Mouse (Mus musculus) ES-Bruce4 (cell line): ENCODE measurements around the gene Olfr1287. TPM values are rescaled to one million over a fixed set of nuclear protein-coding genes. Genes with fewer than 3 reads are reported as not detected.

Experiments used
- H3K27ac ChIP-seq: 2 replicates; pipeline ENCODE4 v1.5.1; 2012; ENCODE audit warnings: low read length, inconsistent platforms; ENCODE audit not compliant: insufficient read depth
- H3K27me3 ChIP-seq: 2 replicates; pipeline ENCODE4 v1.6.1; 2012; ENCODE audit warnings: mild to moderate bottlenecking, low read length, inconsistent platforms; ENCODE audit not compliant: control insufficient read depth, poor library complexity, insufficient read depth, severe bottlenecking
- H3K36me3 ChIP-seq: 2 replicates; pipeline ENCODE4 v1.6.1; 2012; ENCODE audit warnings: inconsistent platforms, mild to moderate bottlenecking, low read length, moderate library complexity; ENCODE audit not compliant: control insufficient read depth, poor library complexity, insufficient read depth, severe bottlenecking
- H3K4me1 ChIP-seq: one replicate; pipeline ENCODE4 v1.8.1; 2011; ENCODE audit warnings: low read length; ENCODE audit not compliant: control insufficient read depth, insufficient read depth
- H3K4me3 ChIP-seq: 2 replicates; pipeline ENCODE4 v1.5.1; 2011; ENCODE audit warnings: low read depth, mild to moderate bottlenecking, low read length
- H3K9ac ChIP-seq: 2 replicates; pipeline ENCODE4 v1.6.1; 2012; ENCODE audit warnings: low read depth, mild to moderate bottlenecking, inconsistent platforms; ENCODE audit not compliant: poor library complexity, severe bottlenecking
- H3K9me3 ChIP-seq: replicated peaks from 2 replicates; pipeline ENCODE4 v1.6.1; 2012; ENCODE audit warnings: mild to moderate bottlenecking, low read length, inconsistent platforms; ENCODE audit not compliant: control insufficient read depth, poor library complexity, insufficient read depth, severe bottlenecking
- CTCF ChIP-seq: IDR thresholded peaks from one replicate; pipeline ENCODE4 v1.8.1; 2011; ENCODE audit warnings: low read depth, low read length
- EP300 ChIP-seq: IDR thresholded peaks from 2 replicates; pipeline ENCODE4 v1.6.1; 2011; ENCODE audit warnings: low read depth, low read length; ENCODE audit not compliant: insufficient read depth
- POLR2A ChIP-seq: IDR thresholded peaks from one replicate; pipeline ENCODE4 v1.8.1; 2011; ENCODE audit warnings: low read length; ENCODE audit not compliant: insufficient read depth
- polyA plus RNA-seq: library from polyadenylated mRNA; stranded (reverse); fragments of >200 nt; gene quantifications from 2 replicates; pipeline ENCODE4 v1.2.4, GENCODE M21; 2011; ENCODE audit warnings: low read depth; ENCODE audit not compliant: missing spikeins, insufficient read depth, insufficient read length

Olfr1287 gene
- polyA plus RNA-seq: not detected in 2 replicates

DNA sequence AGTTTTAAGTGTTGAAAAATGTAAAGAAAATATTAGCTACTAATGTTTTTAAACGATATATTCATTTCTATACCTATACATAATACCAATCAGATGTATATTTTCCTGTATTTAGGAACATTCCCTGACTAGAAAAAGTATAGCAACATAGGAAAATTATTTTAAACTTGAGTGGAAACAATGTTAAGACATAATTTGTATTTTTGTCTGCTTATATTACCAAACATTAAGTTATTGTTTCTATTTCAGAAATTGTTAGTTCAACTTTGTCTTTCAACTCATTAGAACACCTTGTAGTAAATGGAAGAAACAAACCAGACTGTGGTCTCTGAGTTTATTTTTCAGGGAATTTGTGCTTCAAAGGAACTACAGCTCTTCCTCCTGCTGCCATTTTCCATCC, at the start of gene Olfr1287:
Gene Olfr1287, plus strand, starts transcription at position 301 of the 400 bp plus-strand sequence.
- TF ChIP-seq POLR2A (no peak), CTCF (no peak), EP300 (no peak)
- Histone ChIP-seq H3K36me3 (no peaks in the 10 kb centered on the region), H3K4me3 (no peak within 1 kb of the TSS), H3K27ac (no peak within 1 kb of the TSS), H3K9me3 (no peaks in the 10 kb centered on the region), H3K4me1 (no peaks in the 10 kb centered on the region), H3K9ac (no peak within 1 kb of the TSS), H3K27me3 (no peaks in the 10 kb centered on the region)

DNA sequence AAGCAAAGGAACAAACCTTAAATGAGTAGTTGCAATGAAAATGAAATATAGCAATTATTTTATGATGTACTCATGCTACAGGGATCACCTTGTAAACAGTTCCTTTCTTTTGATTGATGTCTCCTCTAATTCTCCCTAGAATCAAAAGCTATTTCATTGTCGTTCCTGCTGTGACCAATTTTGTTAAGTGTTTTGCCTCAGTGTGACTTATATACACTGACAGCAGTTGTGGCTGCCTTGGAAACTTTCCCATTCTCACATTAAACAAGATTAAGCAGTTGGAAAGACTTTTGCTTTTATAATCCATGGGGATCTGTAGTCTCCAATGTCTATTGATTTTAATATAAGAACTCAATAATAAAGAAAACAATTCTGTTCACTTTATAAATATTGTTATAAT, 26.0 kb upstream of the Olfr1287 start, which contains the start of gene Olfr1286:
Gene Olfr1286, minus strand, starts transcription at position 185 of the 400 bp plus-strand sequence.
- H3K36me3 ChIP-seq: no peaks in the 10 kb centered on the region
- no peak within 1 kb of the TSS for H3K27ac ChIP-seq
- H3K9me3 ChIP-seq: no peaks in the 10 kb centered on the region
- TF ChIP-seq CTCF (no peak), POLR2A (no peak), EP300 (no peak)
- H3K4me1 ChIP-seq: no peaks in the 10 kb centered on the region
- no peak within 1 kb of the TSS for H3K9ac ChIP-seq
- H3K4me3 ChIP-seq: no peak within 1 kb of the TSS
- no peaks in the 10 kb centered on the region for H3K27me3 ChIP-seq

DNA sequence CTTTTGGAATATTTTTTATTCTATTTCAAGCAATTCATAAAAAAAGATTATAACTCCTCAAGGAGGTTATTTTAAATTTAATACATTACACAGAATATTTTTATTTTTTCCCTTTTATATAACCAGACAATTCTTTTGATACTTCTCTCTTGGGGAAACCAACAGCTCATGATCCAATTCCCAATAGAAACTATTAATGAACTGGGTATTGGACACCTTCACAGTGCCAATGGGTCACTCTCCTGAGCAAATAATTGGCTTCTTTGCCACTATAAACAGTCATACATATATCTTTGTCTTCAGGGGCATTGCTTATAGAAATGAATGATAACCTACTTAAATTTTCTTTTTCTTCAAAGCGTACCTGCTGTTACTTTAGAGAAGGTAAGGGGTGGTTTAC, 24.9 kb downstream of the Olfr1287 start, which contains the start of gene Olfr1288:
Gene Olfr1288, plus strand, starts transcription at position 301 of the 400 bp plus-strand sequence.
- TF ChIP-seq CTCF (no peak), POLR2A (no peak), EP300 (no peak)

DNA sequence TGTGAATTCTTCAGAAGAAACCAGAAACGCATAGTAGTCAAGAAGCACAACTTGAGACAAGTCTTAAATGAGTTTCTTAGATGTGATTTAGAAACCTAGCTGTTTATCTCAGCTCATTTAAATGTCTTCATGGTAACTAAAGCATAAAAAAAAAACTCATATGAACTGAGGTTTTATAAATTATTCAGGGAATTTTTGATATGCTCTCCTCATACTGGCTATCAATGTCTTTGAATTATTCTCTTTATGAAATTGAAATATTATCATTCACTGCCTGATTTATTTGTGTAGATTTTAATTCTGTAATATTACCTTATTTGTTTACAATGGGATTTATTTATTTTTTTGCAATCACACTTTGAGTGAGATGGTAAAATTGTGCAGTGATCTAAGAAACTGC, 31.6 kb downstream of the Olfr1287 start, which contains the start of gene Olfr1289:
Gene Olfr1289, plus strand, starts transcription at position 301 of the 400 bp plus-strand sequence.
- Histone ChIP-seq H3K27me3 (no peaks in the 10 kb centered on the region), H3K27ac (no peak within 1 kb of the TSS), H3K36me3 (no peaks in the 10 kb centered on the region), H3K9me3 (no peaks in the 10 kb centered on the region), H3K4me3 (no peak within 1 kb of the TSS), H3K4me1 (no peaks in the 10 kb centered on the region), H3K9ac (no peak within 1 kb of the TSS)
- TF ChIP-seq EP300 (no peak), CTCF (no peak)

More for the DNA sequence above, 24.9 kb downstream of the Olfr1287 start, which contains the start of gene Olfr1288:
- no peak within 1 kb of the TSS for H3K4me3 ChIP-seq
- no peaks in the 10 kb centered on the region for H3K4me1 ChIP-seq
- H3K9me3 ChIP-seq: no peaks in the 10 kb centered on the region
- H3K27ac ChIP-seq: no peak within 1 kb of the TSS
- H3K27me3 ChIP-seq: no peaks in the 10 kb centered on the region
- no peaks in the 10 kb centered on the region for H3K36me3 ChIP-seq
- H3K9ac ChIP-seq: no peak within 1 kb of the TSS

DNA sequence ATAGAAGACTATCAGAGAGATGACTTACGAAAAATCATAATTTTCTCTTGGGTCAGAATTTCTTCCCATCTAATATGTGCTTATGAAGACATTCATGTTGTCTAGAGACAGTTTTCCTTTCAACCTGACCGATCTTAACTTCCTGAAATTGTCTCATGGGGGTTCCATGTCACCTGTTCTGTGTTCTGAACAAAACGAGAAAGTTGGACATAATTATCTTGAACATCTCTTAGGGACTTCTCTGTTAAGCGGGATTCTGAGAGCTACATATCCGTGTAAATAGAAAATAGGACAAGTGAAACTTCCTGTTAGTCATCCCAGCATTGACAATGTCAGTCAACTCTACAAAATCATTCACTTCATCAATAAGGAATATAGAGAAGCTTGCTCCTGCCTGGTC, 44.8 kb downstream of the Olfr1287 start, which contains the start of gene Olfr1290:
Gene Olfr1290, minus strand, starts transcription at position 101 of the 400 bp plus-strand sequence.
- no peak within 1 kb of the TSS for H3K9ac ChIP-seq
- no peak within 1 kb of the TSS for H3K4me3 ChIP-seq
- H3K36me3 ChIP-seq: no peaks in the 10 kb centered on the region
- no peaks in the 10 kb centered on the region for H3K9me3 ChIP-seq
- TF ChIP-seq EP300: no peak
- TF ChIP-seq CTCF: no peak
- no peak for TF ChIP-seq POLR2A
- no peak within 1 kb of the TSS for H3K27ac ChIP-seq
- no peaks in the 10 kb centered on the region for H3K27me3 ChIP-seq
- no peaks in the 10 kb centered on the region for H3K4me1 ChIP-seq

DNA sequence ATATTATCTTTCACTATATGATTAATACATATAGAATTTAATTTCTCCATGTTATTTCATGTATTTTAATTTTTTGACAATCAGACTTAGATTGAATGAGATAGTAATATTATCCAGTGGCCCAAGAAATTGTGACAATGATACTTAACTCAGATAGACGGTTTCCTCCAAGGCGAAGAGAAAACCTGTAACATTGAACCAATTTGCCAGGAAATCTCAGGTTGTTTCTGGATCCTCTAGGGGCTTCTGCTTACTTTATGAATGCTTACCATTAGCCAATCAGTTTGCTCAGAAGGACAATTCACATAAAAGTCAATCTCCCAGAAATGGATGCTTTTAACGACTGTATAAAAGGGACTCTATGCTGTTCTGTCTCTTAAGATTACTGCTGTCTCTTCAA, 47.9 kb downstream of the Olfr1287 start, which contains the start of gene Olfr1291-ps1:
Gene Olfr1291-ps1, plus strand, starts transcription at position 301 of the 400 bp plus-strand sequence.
- no peak within 1 kb of the TSS for H3K27ac ChIP-seq
- no peaks in the 10 kb centered on the region for H3K4me1 ChIP-seq
- H3K4me3 ChIP-seq: no peak within 1 kb of the TSS
- H3K27me3 ChIP-seq: no peaks in the 10 kb centered on the region
- H3K9me3 ChIP-seq: no peaks in the 10 kb centered on the region
- TF ChIP-seq CTCF (no peak), EP300 (no peak), POLR2A (no peak)
- no peak within 1 kb of the TSS for H3K9ac ChIP-seq
- H3K36me3 ChIP-seq: no peaks in the 10 kb centered on the region

Other genes starting within 250 kb of the Olfr1287 start
- gene 4930430A15Rik, start 219.5 kb upstream of the Olfr1287 start, polyA plus RNA-seq: not detected in 2 replicates
- gene Olfr1275, start 213.9 kb upstream of the Olfr1287 start, polyA plus RNA-seq: not detected in 2 replicates
- not detected in 2 replicates for gene Olfr1276, start 194.6 kb upstream of the Olfr1287 start, polyA plus RNA-seq
- gene Olfr1277, start 175.0 kb upstream of the Olfr1287 start, polyA plus RNA-seq: not detected in 2 replicates
- gene Olfr1278, start 159.0 kb upstream of the Olfr1287 start, polyA plus RNA-seq: not detected in 2 replicates
- not detected in 2 replicates for gene Olfr1279, start 148.5 kb upstream of the Olfr1287 start, polyA plus RNA-seq
- gene Olfr1280, start 135.1 kb upstream of the Olfr1287 start, polyA plus RNA-seq: not detected in 2 replicates
- gene Olfr1281, start 122.6 kb upstream of the Olfr1287 start, polyA plus RNA-seq: not detected in 2 replicates
- gene Olfr1282, start 113.1 kb upstream of the Olfr1287 start, polyA plus RNA-seq: not detected in 2 replicates
- gene Olfr1283, start 82.4 kb upstream of the Olfr1287 start, polyA plus RNA-seq: not detected in 2 replicates
- gene Olfr1284, start 73.6 kb upstream of the Olfr1287 start, polyA plus RNA-seq: not detected in 2 replicates
- gene Olfr1286, start 26.0 kb upstream of the Olfr1287 start, polyA plus RNA-seq: not detected in 2 replicates
- gene Olfr1288, start 25.0 kb downstream of the Olfr1287 start, polyA plus RNA-seq: not detected in 2 replicates
- gene Olfr1289, start 31.7 kb downstream of the Olfr1287 start, polyA plus RNA-seq: not detected in 2 replicates
- not detected in 2 replicates for gene Olfr1290, start 44.7 kb downstream of the Olfr1287 start, polyA plus RNA-seq
- not detected in 2 replicates for gene Olfr1291-ps1, start 48.0 kb downstream of the Olfr1287 start, polyA plus RNA-seq
- gene Olfr1293-ps, start 76.1 kb downstream of the Olfr1287 start, polyA plus RNA-seq: not detected in 2 replicates
- gene Olfr1294, start 91.1 kb downstream of the Olfr1287 start, polyA plus RNA-seq: not detected in 2 replicates
- not detected in 2 replicates for gene Olfr1295, start 120.5 kb downstream of the Olfr1287 start, polyA plus RNA-seq
- not detected in 2 replicates for gene Olfr1297, start 177.4 kb downstream of the Olfr1287 start, polyA plus RNA-seq
- gene Olfr1298, start 200.1 kb downstream of the Olfr1287 start, polyA plus RNA-seq: not detected in 2 replicates
- not detected in 2 replicates for gene Olfr1299, start 212.3 kb downstream of the Olfr1287 start, polyA plus RNA-seq